Mouse (Mus musculus): ENCODE results near the gene Armh4. TPM values are rescaled to one million over a fixed set of nuclear protein-coding genes. Genes with fewer than 3 reads are reported as not detected.
A peak's percentile ranks its signal among the peaks of the same experiment; 100 is the strongest.

Armh4 gene
- polyA plus RNA-seq, 1 experiment from 2014 or later = 22.6 TPM

DNA sequence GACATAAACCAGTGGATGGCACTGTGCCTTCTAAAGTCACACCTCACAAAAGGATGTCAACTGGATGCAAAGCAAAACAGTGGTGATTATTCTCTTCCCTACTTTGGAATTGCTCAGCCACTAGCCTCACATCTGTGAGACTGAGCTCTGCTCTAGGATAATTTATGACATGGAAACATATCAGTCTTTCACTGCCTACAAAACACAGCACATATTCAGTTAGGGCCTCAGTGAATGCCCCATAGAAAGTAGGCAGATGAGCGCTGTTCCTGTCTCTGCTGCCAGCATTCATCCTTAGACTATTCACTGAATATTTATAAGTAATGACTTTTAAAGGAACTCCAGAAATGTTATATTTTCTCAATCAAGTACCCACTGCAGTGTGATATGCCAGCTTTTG lies 37.3 kb downstream of the Armh4 start:
- WGBS = 86% methylated on average over 1 of the region's 1 CpGs
- ATAC-seq (replicated peaks; ENCODE audit: low FRiP score) = no peak
- H3K27ac ChIP-seq (ENCODE audit: low read depth, low read length) = no peak overlapping the region
- H3K9ac ChIP-seq (ENCODE audit: low read length) = no peak overlapping the region
- no peak for DNase-seq (ENCODE audit: low spot score)
- no peak overlapping the region for H3K4me2 ChIP-seq (ENCODE audit: low read depth, low read length, severe bottlenecking)
- no peaks in the 10 kb centered on the region for H3K27me3 ChIP-seq (ENCODE audit: control insufficient read depth, insufficient read depth, low read length)
- H3K4me1 ChIP-seq (replicated peaks; ENCODE audit: control insufficient read depth, insufficient read depth, low read length) = no peaks in the 10 kb centered on the region
- no peaks in the 10 kb centered on the region for H3K9me3 ChIP-seq (ENCODE audit: control insufficient read depth, low read length)
- no peaks in the 10 kb centered on the region for H3K36me3 ChIP-seq (ENCODE audit: control insufficient read depth, insufficient read depth, low read length)
- no peak overlapping the region for H3K4me3 ChIP-seq (ENCODE audit: low read depth, low read length)

DNA sequence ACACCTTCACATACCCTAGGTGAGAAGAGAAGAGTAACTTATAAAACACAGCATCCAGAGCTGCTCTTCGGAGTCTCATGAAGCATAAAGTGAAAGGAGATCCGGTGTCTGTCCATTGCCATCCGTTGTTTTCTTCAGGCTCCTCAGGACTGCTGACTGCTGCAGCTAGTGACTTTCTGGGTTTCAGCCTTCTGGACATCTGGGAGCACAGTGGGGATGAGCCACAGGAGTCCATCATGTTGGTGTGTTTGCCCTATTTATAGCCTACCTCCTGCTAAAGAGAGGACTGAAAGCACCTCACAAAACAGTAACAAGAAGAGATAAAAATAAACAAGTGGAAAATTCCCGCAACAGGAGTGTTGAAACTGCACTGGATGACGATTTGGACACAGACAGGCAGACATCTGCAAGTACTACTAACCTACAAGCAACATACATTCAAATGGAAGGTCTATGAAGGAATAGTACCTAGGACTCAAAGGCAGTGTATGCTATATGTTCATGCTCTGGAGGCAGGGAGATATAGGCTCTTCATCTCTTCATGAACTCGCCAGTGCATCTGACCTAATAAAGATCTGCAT lies 39.1 kb downstream of the Armh4 start:
- H3K4me2 ChIP-seq (ENCODE audit: low read depth, low read length, severe bottlenecking) = no peak overlapping the region
- H3K9ac ChIP-seq (ENCODE audit: low read length) = no peak overlapping the region
- H3K36me3 ChIP-seq (ENCODE audit: control insufficient read depth, insufficient read depth, low read length) = no peaks in the 10 kb centered on the region
- no peak for ATAC-seq (replicated peaks; ENCODE audit: low FRiP score)
- H3K27ac ChIP-seq (ENCODE audit: low read depth, low read length) = no peak overlapping the region
- no peaks in the 10 kb centered on the region for H3K9me3 ChIP-seq (ENCODE audit: control insufficient read depth, low read length)
- WGBS = 89% methylated on average over 6 of the region's 6 CpGs
- H3K27me3 ChIP-seq (ENCODE audit: control insufficient read depth, insufficient read depth, low read length) = no peaks in the 10 kb centered on the region
- H3K4me1 ChIP-seq (replicated peaks; ENCODE audit: control insufficient read depth, insufficient read depth, low read length) = no peaks in the 10 kb centered on the region
- H3K4me3 ChIP-seq (ENCODE audit: low read depth, low read length) = no peak overlapping the region
- DNase-seq (ENCODE audit: low spot score) = no peak

DNA sequence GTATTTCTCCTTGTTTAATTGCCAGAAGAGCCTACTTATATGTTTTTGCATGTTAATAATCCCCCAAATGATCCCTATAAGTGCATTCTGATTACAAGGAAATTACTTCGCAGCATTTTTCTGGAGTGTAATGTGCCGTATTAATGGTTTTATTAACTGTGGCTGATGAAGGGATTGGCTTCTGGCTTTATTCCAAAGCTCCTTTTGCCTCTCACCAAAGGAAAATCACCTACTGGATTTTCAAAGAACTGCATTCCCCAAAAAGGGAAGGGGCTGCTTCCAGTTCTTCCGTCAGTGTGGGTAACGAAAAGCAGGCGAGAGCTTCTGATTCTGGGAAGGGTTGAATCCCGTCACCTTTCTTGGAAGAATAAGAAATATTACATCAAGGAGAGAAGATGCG lies 43.9 kb downstream of the Armh4 start:
- Histone ChIP-seq H3K4me2 (ENCODE audit: low read depth, low read length, severe bottlenecking) (no peak overlapping the region), H3K27ac (ENCODE audit: low read depth, low read length) (no peak overlapping the region), H3K27me3 (ENCODE audit: control insufficient read depth, insufficient read depth, low read length) (no peaks in the 10 kb centered on the region), H3K4me1 (replicated peaks; ENCODE audit: control insufficient read depth, insufficient read depth, low read length) (no peaks in the 10 kb centered on the region), H3K4me3 (ENCODE audit: low read depth, low read length) (no peak overlapping the region), H3K36me3 (ENCODE audit: control insufficient read depth, insufficient read depth, low read length) (no peaks in the 10 kb centered on the region), H3K9me3 (ENCODE audit: control insufficient read depth, low read length) (no peaks in the 10 kb centered on the region), H3K9ac (ENCODE audit: low read length) (no peak overlapping the region)
- no peak for DNase-seq (ENCODE audit: low spot score)
- ATAC-seq (replicated peaks; ENCODE audit: low FRiP score) = no peak
- 61% methylated on average over 7 of the region's 7 CpGs for WGBS

DNA sequence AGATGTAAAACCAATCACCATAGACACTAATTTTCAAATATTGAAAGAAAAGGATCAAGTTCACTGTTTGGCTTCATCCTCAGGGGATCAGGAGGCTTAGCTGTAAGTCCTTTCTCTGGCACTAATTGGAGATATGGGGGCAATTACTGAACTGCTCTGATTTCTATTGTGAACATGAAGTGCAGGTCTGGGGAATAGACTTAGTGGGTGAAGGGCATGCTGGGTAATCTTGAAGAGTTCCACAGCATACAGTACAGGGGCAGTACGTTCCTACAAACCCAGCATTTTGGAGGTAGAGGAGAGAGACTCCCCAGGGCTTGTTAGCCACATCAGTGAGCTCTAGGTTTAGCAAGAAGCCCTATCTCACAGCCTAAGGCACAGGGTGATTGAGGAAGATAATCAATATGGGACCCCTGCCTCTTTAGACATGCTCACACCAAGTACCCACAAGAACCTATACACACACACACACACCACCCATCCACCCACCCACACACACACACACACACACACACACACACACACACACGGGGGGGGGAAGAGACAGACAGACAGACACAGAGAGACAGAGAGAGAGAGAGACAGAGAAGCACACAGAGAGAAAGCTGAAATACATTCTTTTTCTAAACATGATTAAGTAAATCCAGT lies 44.6 kb downstream of the Armh4 start:
- Histone ChIP-seq H3K9me3 (ENCODE audit: control insufficient read depth, low read length) (no peaks in the 10 kb centered on the region), H3K4me2 (ENCODE audit: low read depth, low read length, severe bottlenecking) (no peak overlapping the region), H3K27me3 (ENCODE audit: control insufficient read depth, insufficient read depth, low read length) (no peaks in the 10 kb centered on the region), H3K4me3 (ENCODE audit: low read depth, low read length) (no peak overlapping the region), H3K36me3 (ENCODE audit: control insufficient read depth, insufficient read depth, low read length) (no peaks in the 10 kb centered on the region), H3K4me1 (replicated peaks; ENCODE audit: control insufficient read depth, insufficient read depth, low read length) (no peaks in the 10 kb centered on the region), H3K27ac (ENCODE audit: low read depth, low read length) (no peak overlapping the region), H3K9ac (ENCODE audit: low read length) (no peak overlapping the region)
- 58% methylated on average over 2 of the region's 2 CpGs for WGBS
- no peak for DNase-seq (ENCODE audit: low spot score)
- peak; percentile 80 for ATAC-seq (replicated peaks; ENCODE audit: low FRiP score)

DNA sequence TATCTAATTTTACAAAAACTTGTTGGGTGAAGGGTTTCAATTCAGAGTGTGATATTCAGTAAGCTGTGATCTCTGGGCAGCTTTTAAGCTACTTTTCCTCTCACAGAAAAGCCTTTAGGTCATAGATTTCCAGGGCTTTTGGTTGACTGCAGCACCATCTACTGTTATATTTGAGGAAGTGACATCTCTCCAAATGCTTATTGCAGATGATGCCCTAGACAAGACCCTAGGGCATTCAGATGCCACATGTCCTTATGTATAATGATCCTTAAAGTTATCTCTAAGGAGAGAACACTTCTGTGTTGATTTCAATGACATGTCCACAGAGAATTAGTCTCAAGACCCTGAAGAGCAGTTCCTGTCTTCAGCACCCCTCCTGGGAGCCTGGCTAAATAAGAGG lies 49.2 kb downstream of the Armh4 start:
- Histone ChIP-seq H3K4me1 (replicated peaks; ENCODE audit: control insufficient read depth, insufficient read depth, low read length) (no peaks in the 10 kb centered on the region), H3K4me2 (ENCODE audit: low read depth, low read length, severe bottlenecking) (no peak overlapping the region), H3K27ac (ENCODE audit: low read depth, low read length) (no peak overlapping the region), H3K9ac (ENCODE audit: low read length) (no peak overlapping the region), H3K36me3 (ENCODE audit: control insufficient read depth, insufficient read depth, low read length) (no peaks in the 10 kb centered on the region), H3K9me3 (ENCODE audit: control insufficient read depth, low read length) (no peaks in the 10 kb centered on the region), H3K27me3 (ENCODE audit: control insufficient read depth, insufficient read depth, low read length) (no peaks in the 10 kb centered on the region), H3K4me3 (ENCODE audit: low read depth, low read length) (no peak overlapping the region)
- DNase-seq (ENCODE audit: low spot score) (no peak), ATAC-seq (replicated peaks; ENCODE audit: low FRiP score) (no peak)

DNA sequence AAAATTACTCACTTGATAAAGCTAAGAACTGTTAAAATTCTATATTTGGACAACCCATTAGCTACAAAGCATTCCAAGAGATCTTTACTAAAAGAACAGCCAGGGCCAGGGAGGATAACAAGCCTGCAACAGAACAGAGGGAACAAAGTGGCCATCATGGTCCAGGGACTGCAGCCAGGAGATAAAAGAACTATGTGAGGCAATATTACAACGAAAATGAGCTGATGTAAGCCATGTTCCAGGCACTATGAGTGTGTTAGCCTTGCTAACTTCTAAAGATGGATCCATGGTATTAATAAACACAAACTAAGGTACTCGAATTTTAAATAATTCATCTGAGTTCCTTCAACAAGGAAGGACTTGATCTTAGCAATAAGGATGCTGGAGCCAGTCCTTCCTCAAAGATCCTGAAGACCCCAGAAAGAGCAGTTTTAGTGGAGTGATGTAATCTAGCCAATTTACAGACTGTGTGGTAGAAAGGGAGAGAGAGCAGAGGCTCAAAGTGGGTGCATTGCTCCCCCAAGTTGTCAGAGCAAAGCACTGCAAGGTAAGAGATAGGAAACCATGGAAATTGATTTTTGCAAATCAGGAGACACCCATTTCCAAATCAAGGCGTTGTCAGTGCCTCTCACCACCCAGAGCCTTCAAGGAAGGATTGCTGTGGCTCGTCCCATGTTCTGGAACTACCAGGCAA lies 59.7 kb downstream of the Armh4 start:
- Histone ChIP-seq H3K4me1 (replicated peaks; ENCODE audit: control insufficient read depth, insufficient read depth, low read length) (no peaks in the 10 kb centered on the region), H3K27ac (ENCODE audit: low read depth, low read length) (no peak overlapping the region), H3K27me3 (ENCODE audit: control insufficient read depth, insufficient read depth, low read length) (no peaks in the 10 kb centered on the region), H3K9me3 (ENCODE audit: control insufficient read depth, low read length) (no peaks in the 10 kb centered on the region), H3K9ac (ENCODE audit: low read length) (no peak overlapping the region), H3K4me3 (ENCODE audit: low read depth, low read length) (no peak overlapping the region), H3K36me3 (ENCODE audit: control insufficient read depth, insufficient read depth, low read length) (no peaks in the 10 kb centered on the region), H3K4me2 (ENCODE audit: low read depth, low read length, severe bottlenecking) (no peak overlapping the region)
- no peak for ATAC-seq (replicated peaks; ENCODE audit: low FRiP score)
- WGBS = 60% methylated on average over 4 of the region's 4 CpGs
- no peak for DNase-seq (ENCODE audit: low spot score)

DNA sequence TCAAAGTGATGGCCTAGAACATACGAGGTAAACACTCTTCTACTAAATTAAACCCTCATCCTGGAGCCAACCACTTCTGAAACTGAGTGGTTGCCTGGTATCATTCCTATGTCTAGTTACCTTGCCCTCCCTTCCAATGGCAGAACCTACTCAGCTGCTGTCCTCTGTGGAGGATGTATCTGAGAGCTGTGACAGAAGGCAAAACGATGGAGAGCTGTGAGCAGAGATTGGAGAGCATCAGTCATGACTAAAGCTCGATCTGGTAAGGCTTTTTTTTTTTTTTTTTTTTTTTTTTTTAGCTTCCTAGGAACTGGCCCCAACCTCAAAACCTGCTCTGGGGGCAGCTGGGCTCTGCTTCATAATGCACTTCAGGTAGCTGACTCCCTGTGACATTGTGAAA lies 60.4 kb downstream of the Armh4 start:
- Histone ChIP-seq H3K27me3 (ENCODE audit: control insufficient read depth, insufficient read depth, low read length) (no peaks in the 10 kb centered on the region), H3K9ac (ENCODE audit: low read length) (no peak overlapping the region), H3K27ac (ENCODE audit: low read depth, low read length) (no peak overlapping the region), H3K4me3 (ENCODE audit: low read depth, low read length) (no peak overlapping the region), H3K36me3 (ENCODE audit: control insufficient read depth, insufficient read depth, low read length) (no peaks in the 10 kb centered on the region), H3K4me1 (replicated peaks; ENCODE audit: control insufficient read depth, insufficient read depth, low read length) (no peaks in the 10 kb centered on the region), H3K9me3 (ENCODE audit: control insufficient read depth, low read length) (no peaks in the 10 kb centered on the region), H3K4me2 (ENCODE audit: low read depth, low read length, severe bottlenecking) (no peak overlapping the region)
- WGBS = 75% methylated on average over 3 of the region's 3 CpGs
- ATAC-seq (replicated peaks; ENCODE audit: low FRiP score) = no peak
- no peak for DNase-seq (ENCODE audit: low spot score)

DNA sequence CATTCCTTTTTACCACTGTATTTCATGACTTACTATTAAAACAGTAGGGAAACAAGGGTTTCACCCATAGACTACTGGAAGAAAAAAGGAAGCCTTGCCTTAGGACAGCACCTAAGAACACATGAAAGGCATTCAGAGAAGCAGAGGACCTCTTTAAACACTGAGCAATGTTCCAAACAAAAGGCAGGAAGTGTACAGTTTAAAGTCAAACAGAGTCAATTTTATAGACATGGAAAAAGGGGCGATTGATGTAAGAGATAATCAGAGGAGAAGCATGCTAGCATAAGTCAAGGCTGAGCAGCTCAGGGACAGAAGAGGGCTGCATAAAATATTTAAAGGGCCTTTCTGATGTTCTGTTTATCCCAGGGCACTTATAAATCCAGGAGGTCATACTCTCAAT lies 61.9 kb downstream of the Armh4 start:
- H3K4me1 ChIP-seq (replicated peaks; ENCODE audit: control insufficient read depth, insufficient read depth, low read length) = no peaks in the 10 kb centered on the region
- WGBS = 78% methylated on average over 1 of the region's 1 CpGs
- no peak for ATAC-seq (replicated peaks; ENCODE audit: low FRiP score)

DNA sequence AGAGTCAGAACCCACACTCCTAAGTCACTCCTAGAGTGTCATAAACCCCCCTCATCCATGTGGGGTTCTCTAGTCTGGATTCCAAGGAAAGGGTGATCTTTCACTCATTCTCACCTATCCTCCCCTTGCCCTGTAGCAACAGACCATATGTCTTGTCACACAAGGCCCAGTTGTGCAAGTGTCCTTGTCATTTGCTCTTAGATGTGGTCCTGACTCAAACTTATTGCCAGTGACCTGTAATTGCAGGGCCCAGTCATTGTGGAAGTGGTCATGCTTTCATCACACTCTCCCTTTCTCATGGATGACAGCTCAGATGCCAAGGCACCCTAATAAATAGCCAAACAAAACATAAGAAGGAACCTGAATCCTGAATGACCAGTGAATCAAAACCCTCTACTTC lies 63.5 kb downstream of the Armh4 start:
- Histone ChIP-seq H3K4me2 (ENCODE audit: low read depth, low read length, severe bottlenecking) (no peak overlapping the region), H3K4me1 (replicated peaks; ENCODE audit: control insufficient read depth, insufficient read depth, low read length) (no peaks in the 10 kb centered on the region), H3K9me3 (ENCODE audit: control insufficient read depth, low read length) (no peaks in the 10 kb centered on the region), H3K9ac (ENCODE audit: low read length) (no peak overlapping the region), H3K27ac (ENCODE audit: low read depth, low read length) (no peak overlapping the region), H3K27me3 (ENCODE audit: control insufficient read depth, insufficient read depth, low read length) (no peaks in the 10 kb centered on the region), H3K4me3 (ENCODE audit: low read depth, low read length) (no peak overlapping the region), H3K36me3 (ENCODE audit: control insufficient read depth, insufficient read depth, low read length) (no peaks in the 10 kb centered on the region)
- ATAC-seq (replicated peaks; ENCODE audit: low FRiP score) (no peak), DNase-seq (ENCODE audit: low spot score) (no peak)

More for the DNA sequence above, 61.9 kb downstream of the Armh4 start:
- Histone ChIP-seq H3K36me3 (ENCODE audit: control insufficient read depth, insufficient read depth, low read length) (no peaks in the 10 kb centered on the region), H3K4me3 (ENCODE audit: low read depth, low read length) (no peak overlapping the region), H3K27ac (ENCODE audit: low read depth, low read length) (no peak overlapping the region), H3K9ac (ENCODE audit: low read length) (no peak overlapping the region), H3K9me3 (ENCODE audit: control insufficient read depth, low read length) (no peaks in the 10 kb centered on the region), H3K4me2 (ENCODE audit: low read depth, low read length, severe bottlenecking) (no peak overlapping the region), H3K27me3 (ENCODE audit: control insufficient read depth, insufficient read depth, low read length) (no peaks in the 10 kb centered on the region)
- DNase-seq (ENCODE audit: low spot score) = no peak

All from forebrain, embryonic 11.5 days (tissue).